Mouse (Mus musculus) kidney, postnatal 10 days (tissue): ENCODE data around the gene Slc26a10.
"Not testable (repeated sequence)": the region's sequence is repeated elsewhere in the genome, so short reads cannot be mapped to it uniquely, and the experiment has no call there.

ENCODE experiments used
- DNase-seq: peaks from one replicate; pipeline ENCODE4 v3.0.0; 2021; ENCODE audit warnings: mixed read lengths

The Slc26a10 gene

DNA sequence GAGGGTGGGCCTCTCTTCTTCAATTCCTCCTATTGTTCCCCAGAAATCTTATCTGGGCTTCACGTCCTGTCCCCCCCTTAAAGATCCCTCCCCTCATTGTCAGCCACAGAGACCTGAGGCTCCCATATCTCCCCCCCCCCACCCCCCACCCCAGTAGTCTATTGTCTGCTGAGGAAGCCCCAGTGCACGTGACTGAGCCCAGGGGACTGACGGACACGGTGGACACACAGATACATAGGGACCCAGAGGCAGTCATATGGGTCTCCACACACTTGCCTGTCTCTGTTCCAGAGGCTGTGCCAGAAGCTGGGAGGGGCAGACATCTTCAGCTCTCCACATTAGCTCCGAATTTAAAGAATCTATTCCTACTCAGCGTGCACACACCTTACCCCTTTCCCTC, 1.1 kb upstream of the Slc26a10 start:
- DNase-seq = no peak

GRCm38 (mm10) chr10:127180695-127181047, 226 bp upstream of the Slc26a10 start:
- no peak for DNase-seq

GRCm38 (mm10) chr10:127178286-127179027, 2.0 kb downstream of the Slc26a10 start:
- no peak for DNase-seq

GRCm38 (mm10) chr10:127177719-127178118, 2.7 kb downstream of the Slc26a10 start:
- peak; percentile 87 for DNase-seq

- no peak for DNase-seq
Measured at GRCm38 (mm10) chr10:127177235-127177634, 3.2 kb downstream of the Slc26a10 start.

DNA sequence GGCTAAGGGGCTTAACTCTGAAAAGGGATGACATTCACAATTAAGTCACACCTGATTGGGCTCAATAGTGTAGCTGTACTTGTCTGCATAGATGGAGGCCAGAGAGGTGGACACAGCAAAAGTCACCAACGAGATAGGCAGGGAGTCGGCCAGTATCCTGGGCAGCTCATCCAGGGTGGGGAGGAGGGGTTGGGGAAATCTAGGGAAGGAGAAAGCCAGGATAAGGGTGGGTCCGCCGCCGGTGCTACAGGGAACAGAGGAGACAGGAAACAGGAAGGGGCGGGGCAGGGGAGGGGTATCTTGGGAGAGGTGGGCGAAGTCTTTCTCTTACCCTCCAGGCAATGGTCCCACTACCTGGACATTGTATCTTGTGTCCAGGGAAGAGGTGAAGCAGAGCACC, 3.7 kb downstream of the Slc26a10 start:
- no peak for DNase-seq

DNA sequence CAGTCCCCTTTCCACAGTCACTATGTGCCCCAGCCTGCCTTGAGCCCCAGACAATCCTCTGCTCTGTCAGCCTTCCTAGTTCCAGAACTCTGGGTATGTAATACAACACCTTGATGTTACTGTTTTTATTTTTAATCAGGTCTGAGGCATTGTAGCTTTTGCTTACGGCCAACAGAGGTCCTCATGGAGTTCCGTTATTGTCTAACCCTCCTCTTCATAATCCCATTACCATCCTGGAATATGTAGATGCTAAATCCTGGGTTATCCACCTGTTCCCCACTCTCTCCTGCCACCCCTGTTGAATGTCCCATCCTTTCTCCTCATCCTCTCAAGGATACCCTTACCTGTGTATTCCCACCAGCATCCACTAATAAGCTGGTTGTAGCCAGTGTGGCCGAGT, 4.2 kb downstream of the Slc26a10 start:
- no peak for DNase-seq

DNA sequence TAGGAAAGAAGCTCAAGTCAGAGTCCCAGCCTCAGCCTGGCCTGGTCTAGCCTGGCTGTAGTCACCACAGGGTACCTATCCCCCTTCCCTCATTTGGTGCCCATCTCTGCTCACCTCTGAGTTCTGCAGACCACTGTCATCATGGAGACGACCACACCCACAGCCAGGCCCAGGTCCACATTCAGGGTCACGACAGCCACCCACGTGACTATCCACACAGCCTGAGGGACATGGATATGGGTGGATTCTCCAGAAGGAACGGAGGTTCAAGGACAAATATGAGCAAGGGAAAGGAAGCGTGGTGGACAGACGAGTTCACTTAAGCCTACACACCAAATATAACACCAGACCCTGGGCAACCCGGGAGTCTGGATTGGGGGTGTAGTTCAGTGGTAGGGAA, 6.3 kb downstream of the Slc26a10 start:
- no peak for DNase-seq

GRCm38 (mm10) chr10:127173148-127174065, 7.0 kb downstream of the Slc26a10 start:
- DNase-seq = no peak

- DNase-seq = no peak
Measured at GRCm38 (mm10) chr10:127171631-127172200, 8.7 kb downstream of the Slc26a10 start.

- peak; percentile 85 for DNase-seq
Measured at GRCm38 (mm10) chr10:127170837-127171272, 9.6 kb downstream of the Slc26a10 start.

DNA sequence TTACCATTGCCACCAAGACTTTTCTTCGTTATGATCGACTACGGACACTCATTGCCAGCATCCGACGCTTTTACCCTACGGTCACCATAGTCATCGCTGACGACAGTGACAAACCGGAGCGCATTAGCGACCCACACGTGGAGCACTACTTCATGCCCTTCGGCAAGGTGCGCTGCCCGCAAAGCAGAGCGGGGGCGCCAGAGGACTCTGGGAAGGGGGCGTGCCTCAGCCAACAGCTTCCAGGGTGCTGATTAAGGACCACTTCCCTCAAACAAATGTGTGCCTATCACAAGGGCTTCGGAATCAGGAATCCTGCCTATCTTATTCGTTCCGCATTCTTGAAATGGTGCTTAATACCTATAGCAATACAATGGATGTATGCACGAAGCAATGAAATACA, 10.4 kb downstream of the Slc26a10 start:
- peak; percentile 51 for DNase-seq

- no peak for DNase-seq
Measured at GRCm38 (mm10) chr10:127167614-127168192, 12.7 kb downstream of the Slc26a10 start.

DNA sequence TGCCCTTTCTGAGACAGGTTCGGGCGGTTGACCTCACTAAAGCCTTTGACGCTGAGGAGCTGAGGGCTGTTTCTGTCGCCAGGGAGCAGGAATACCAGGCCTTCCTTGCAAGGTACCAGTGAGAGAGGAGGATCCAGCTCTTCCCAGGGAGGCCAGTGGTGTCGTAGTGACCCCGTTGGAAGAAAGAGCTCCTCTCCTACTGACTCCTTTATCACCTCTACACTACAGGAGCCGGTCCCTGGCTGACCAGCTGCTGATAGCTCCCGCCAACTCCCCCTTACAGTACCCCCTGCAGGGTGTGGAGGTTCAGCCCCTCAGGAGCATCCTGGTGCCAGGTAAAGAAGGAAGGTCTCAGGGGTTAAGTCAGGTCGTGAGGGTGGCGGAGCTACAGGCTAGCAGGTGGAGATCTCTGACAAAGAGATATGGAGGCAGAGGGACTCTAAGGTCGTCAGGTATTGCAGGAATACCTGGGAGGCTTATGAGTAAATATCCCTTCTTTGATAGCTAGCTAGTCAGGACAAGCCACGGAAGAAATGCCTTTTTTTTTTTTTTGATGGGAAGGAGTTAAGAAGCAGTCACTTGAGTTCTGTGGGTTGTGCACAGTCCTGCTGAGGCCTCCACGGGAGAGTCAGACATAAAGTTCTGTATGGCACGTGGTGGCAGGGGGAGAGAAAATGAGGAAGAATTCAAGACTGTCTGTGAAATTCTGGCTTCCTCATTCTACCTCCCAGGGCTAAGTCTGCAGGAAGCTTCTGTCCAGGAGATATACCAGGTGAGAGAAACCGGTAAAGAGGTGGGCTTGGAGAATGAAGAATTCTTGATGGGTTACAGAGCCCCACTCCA, 13.5 kb downstream of the Slc26a10 start:
- DNase-seq = no peak

DNA sequence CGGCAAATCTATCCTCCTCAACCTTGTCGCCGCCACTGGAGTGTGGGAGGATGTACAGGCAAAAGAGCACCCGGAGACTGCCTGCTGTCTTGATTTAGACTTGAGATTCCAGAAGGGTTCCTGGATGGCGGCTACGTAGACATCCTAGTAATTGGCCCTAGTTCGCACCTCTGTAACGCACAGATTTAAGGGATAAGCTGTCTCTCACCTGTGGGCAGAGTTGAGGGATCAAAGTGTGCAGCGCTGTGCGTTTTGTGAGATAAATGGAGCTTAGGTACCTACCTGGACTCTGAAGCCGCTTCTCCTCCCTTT, 14.1 kb downstream of the Slc26a10 start:
- DNase-seq = no peak

- DNase-seq = peak; percentile 52
Measured at GRCm38 (mm10) chr10:127165654-127166403, 14.6 kb downstream of the Slc26a10 start.

DNA sequence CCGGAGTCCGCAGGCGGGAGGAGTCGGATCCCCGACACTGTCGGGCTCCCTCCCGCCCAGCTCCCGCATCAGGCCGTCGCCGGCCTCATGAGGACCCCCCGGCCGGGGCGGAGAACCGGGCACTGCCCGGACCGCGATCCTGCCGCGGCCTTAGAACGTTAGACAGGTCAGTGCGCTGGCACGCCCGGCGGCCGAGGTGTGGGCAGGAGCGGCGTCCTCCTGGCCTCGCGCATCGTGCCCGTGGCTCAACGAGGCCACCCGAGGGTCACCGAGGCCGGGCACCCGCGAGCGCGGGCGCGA, 15.1 kb downstream of the Slc26a10 start:
- DNase-seq = no peak

- peak; percentile 81 for DNase-seq
Measured at GRCm38 (mm10) chr10:127164631-127165353, 15.7 kb downstream of the Slc26a10 start, which contains the start of gene B4galnt1. TSS of gene B4galnt1 (plus strand) at chr10:127165225.

DNA sequence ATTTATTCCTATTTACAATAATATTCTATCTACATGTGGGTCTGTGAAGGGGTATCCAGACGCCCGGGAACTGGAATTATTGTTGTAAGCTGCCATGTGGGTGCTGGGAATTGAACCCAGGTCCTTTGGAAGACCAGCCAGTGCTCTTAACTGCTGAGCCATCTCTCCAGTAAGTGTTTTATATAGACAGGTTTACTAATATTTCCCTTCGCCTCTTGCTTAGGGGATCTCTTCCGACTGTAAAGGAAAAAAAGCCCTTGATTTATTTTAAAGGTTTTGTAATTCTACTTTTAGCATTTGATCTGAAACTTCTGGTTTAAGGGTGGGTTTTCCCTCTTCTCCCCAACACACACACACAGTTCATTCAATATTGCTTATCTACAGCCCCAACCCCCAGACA, 16.3 kb downstream of the Slc26a10 start:
- no peak for DNase-seq

DNA sequence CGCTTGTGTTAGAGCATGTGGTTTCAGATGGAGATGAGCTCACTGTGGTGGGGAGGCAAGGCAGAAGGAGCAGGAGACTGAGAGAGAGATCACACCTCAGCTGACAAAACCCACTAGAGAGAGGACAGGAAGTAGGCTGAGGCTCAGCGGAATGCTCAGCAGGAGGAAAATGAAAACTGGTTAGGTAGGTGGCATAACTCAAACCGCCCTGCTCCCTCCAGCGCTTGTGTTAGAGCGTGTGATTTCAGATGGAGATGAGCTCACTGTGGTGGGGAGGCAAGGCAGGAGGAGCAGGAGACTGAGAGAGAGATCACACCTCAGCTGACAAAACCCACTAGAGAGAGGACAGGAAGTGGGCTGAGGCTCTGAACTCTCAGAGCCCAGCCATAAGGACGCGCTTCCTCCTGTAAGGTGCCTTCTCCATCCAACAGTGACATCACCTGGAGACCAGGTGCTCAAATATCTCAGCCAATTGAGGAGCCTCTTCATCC, 17.6 kb downstream of the Slc26a10 start:
- not testable (repeated sequence) for DNase-seq

DNA sequence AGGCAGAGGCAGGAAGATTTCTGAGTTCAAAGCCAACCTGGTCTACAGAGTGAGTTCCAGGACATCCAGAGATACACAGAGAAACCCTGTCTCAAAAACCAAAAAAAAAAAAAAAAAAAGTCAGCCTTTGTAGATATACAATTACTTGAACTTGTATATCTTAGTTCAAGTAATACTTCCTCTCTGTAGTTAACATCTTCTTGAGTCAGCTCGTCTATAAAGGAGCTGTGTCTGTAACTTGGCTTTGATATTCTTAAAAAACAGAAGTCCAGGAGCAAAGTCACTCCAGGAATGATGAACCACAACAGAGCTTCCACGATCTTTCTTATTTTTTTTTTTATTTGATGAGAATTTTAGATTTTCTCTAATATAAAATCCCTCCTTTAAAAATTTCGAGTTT, 19.7 kb downstream of the Slc26a10 start:
- no peak for DNase-seq
